10 mouse cellular contexts compared by ENCODE assay signal in genomic region chr12:77092741-77093140, GRCm38 (mm10).
DNase-seq lines count a peak whose midpoint lies in the region; ATAC-seq and TF ChIP-seq lines count a peak whose summit lies in the region.
"Had no signal": no experiment of that assay in that cellular context is flagged by ENCODE, and none has a peak within 500 bp of the region (broad histone marks: within the 10 kb centered on the region; RNA-seq: fewer than 3 reads in every experiment).

No protein-coding gene starts in this region.

- WGBS in liver, postnatal 0 days (ENCODE audit: insufficient replicate concordance): 32% methylated on average over 3 of the region's 3 CpGs
- 56% methylated on average over 3 of the region's 3 CpGs for WGBS in liver, embryonic 12.5 days (ENCODE audit: insufficient replicate concordance)

- TF ChIP-seq CTCF in liver, postnatal 0 days (IDR thresholded peaks at IDR 0.05; ENCODE audit: low read depth): no peak

- no peak overlapping the region for H3K27ac ChIP-seq in liver, postnatal 0 days (ENCODE audit: low read depth)
- no peak overlapping the region for H3K27ac ChIP-seq in liver, embryonic 12.5 days
- H3K27ac ChIP-seq: limb, embryonic 12.5 days; neural tube, embryonic 12.5 days had no signal

- H3K9me3 ChIP-seq in liver, postnatal 0 days (ENCODE audit: low read length): no peaks in the 10 kb centered on the region
- H3K9me3 ChIP-seq in liver, embryonic 12.5 days (replicated peaks): no peaks in the 10 kb centered on the region
- H3K9me3 ChIP-seq: limb, embryonic 12.5 days; neural tube, embryonic 12.5 days had no signal

- no peak for TF ChIP-seq EP300 in liver, postnatal 0 days (IDR thresholded peaks at IDR 0.05; ENCODE audit: low read depth)

- no peak for ATAC-seq in liver, postnatal 0 days
- no peak for ATAC-seq in liver, embryonic 12.5 days

- no peak overlapping the region for H3K4me3 ChIP-seq in liver, postnatal 0 days (ENCODE audit: low read depth, low read length)
- H3K4me3 ChIP-seq in liver, embryonic 12.5 days: no peak overlapping the region
- H3K4me3 ChIP-seq: limb, embryonic 12.5 days; neural tube, embryonic 12.5 days had no signal

- H3K4me1 ChIP-seq in liver, postnatal 0 days (ENCODE audit: insufficient read depth): peaks cover 13% of the 10 kb centered on the region
- peaks cover 68% of the 10 kb centered on the region for H3K4me1 ChIP-seq in liver, embryonic 12.5 days
- H3K4me1 ChIP-seq: limb, embryonic 12.5 days; neural tube, embryonic 12.5 days had no signal

- H3K27me3 ChIP-seq in liver, postnatal 0 days (ENCODE audit: insufficient read depth, low read length): no peaks in the 10 kb centered on the region
- H3K27me3 ChIP-seq in liver, embryonic 12.5 days (replicated peaks): no peaks in the 10 kb centered on the region
- H3K27me3 ChIP-seq: limb, embryonic 12.5 days; neural tube, embryonic 12.5 days had no signal

- H3K4me2 ChIP-seq in liver, postnatal 0 days (ENCODE audit: low read depth, low read length): no peak overlapping the region
- no peak overlapping the region for H3K4me2 ChIP-seq in liver, embryonic 12.5 days
- H3K4me2 ChIP-seq: limb, embryonic 12.5 days; neural tube, embryonic 12.5 days had no signal

- peak; percentile 15 for DNase-seq in adrenal gland, postnatal 10 days
- DNase-seq in adrenal gland, adult 8-10 months: no peak
- peak; percentile 20 for DNase-seq in liver, postnatal 0 days
- peak; percentile 78 for DNase-seq in kidney, postnatal 10 days
- DNase-seq in lung, postnatal 14 days: peak; percentile 73
- DNase-seq in spleen, adult 18-20 months: no peak
- no peak for DNase-seq in spleen, postnatal 10 days (ENCODE audit: low spot score in 2 of 2)

- H3K9ac ChIP-seq in liver, postnatal 0 days (replicated peaks): no peak overlapping the region
- H3K9ac ChIP-seq in liver, embryonic 12.5 days: no peak overlapping the region
- H3K9ac ChIP-seq: limb, embryonic 12.5 days; neural tube, embryonic 12.5 days had no signal

- H3K36me3 ChIP-seq in liver, postnatal 0 days (replicated peaks; ENCODE audit: insufficient read depth, low read length): no peaks in the 10 kb centered on the region
- H3K36me3 ChIP-seq in liver, embryonic 12.5 days: no peaks in the 10 kb centered on the region
- H3K36me3 ChIP-seq: limb, embryonic 12.5 days; neural tube, embryonic 12.5 days had no signal

Comparison
In these comparisons a context has a peak if more than half of its experiments do, and no peak if none do; other contexts are left out.
1. DNase-seq: peak in adrenal gland, postnatal 10 days (single experiment), liver, postnatal 0 days (single experiment), kidney, postnatal 10 days (single experiment) and lung, postnatal 14 days (single experiment); none in adrenal gland, adult 8-10 months (single experiment), spleen, adult 18-20 months (0 of 2) and spleen, postnatal 10 days (0 of 2).